In the genomic region with DNA sequence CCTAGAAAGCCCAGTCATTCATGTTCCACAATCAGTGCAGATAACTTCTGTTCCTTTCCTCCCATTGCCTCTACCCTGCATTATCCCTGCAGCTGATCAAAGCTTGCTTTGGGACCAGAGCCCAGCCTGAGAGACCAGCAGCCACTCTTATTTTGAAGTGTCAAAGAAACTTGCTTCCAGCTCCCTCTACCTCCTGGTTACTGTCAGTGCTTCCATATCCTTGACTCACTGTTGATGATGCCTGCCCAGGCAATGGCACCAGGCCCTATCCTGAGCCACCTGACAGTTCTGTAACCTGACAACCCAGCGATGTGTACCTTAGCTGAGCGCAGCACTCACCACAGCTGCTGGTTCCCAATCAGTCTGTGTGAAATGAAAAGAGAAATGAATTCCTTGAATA, we compare ENCODE assay signal across 11 mouse cellular contexts.
DNase-seq lines count a peak whose midpoint lies in the region; ATAC-seq and TF ChIP-seq lines count a peak whose summit lies in the region.
"Had no signal": no experiment of that assay in that cellular context is flagged by ENCODE, and none has a peak within 500 bp of the region (broad histone marks: within the 10 kb centered on the region; RNA-seq: fewer than 3 reads in every experiment).

No protein-coding gene starts in this region.

- H3K27ac ChIP-seq in heart, embryonic 12.5 days (ENCODE audit: poor library complexity, severe bottlenecking) = no peak overlapping the region
- H3K27ac ChIP-seq in cortical plate, adult 2 months (ENCODE audit: insufficient read depth, low read length) = no peak overlapping the region
- H3K27ac ChIP-seq: kidney, embryonic 15.5 days; macrophage had no signal

- TF ChIP-seq CTCF in cortical plate, adult 2 months (IDR thresholded peaks at IDR 0.05; ENCODE audit: extremely low read depth, insufficient read depth, low read length) = peak; percentile 24; the same call in 1 of the 2 replicates

- H3K9ac ChIP-seq in heart, embryonic 12.5 days = no peak overlapping the region
- H3K9ac ChIP-seq: kidney, embryonic 15.5 days had no signal

- no peaks in the 10 kb centered on the region for H3K27me3 ChIP-seq in heart, embryonic 12.5 days (replicated peaks)
- H3K27me3 ChIP-seq: kidney, embryonic 15.5 days had no signal

- WGBS in heart, embryonic 12.5 days = 54% methylated on average over 2 of the region's 2 CpGs

- H3K36me3 ChIP-seq in heart, embryonic 12.5 days = no peaks in the 10 kb centered on the region
- H3K36me3 ChIP-seq: G1E; kidney, embryonic 15.5 days had no signal

- H3K4me3 ChIP-seq in heart, embryonic 12.5 days = no peak overlapping the region
- H3K4me3 ChIP-seq in cortical plate, adult 2 months (ENCODE audit: insufficient read depth, low read length) = no peak overlapping the region
- H3K4me3 ChIP-seq: kidney, embryonic 15.5 days had no signal

- peaks cover 6% of the 10 kb centered on the region; the same call in 1 of the 2 replicates for H3K4me1 ChIP-seq in heart, embryonic 12.5 days (replicated peaks)
- no peaks in the 10 kb centered on the region for H3K4me1 ChIP-seq in cortical plate, adult 2 months (ENCODE audit: control insufficient read depth, insufficient read depth, low read length)
- H3K4me1 ChIP-seq: kidney, embryonic 15.5 days had no signal

- TF ChIP-seq POLR2A in cortical plate, adult 2 months (IDR thresholded peaks at IDR 0.05; ENCODE audit: extremely low read depth, insufficient read depth, low read length) = no peak

- intact Hi-C loops in left cerebral cortex, postnatal 14 days (cut with DNase I) = no loop called here

- H3K4me2 ChIP-seq in heart, embryonic 12.5 days = no peak overlapping the region
- H3K4me2 ChIP-seq: kidney, embryonic 15.5 days had no signal

- no peaks in the 10 kb centered on the region for H3K9me3 ChIP-seq in heart, embryonic 12.5 days (replicated peaks)
- H3K9me3 ChIP-seq: G1E; kidney, embryonic 15.5 days had no signal

- no peak for ATAC-seq in heart, embryonic 12.5 days (ENCODE audit: insufficient number of reproducible peaks, low FRiP score)
- ATAC-seq in megakaryocyte progenitor cell, adult 5-6 weeks (replicated peaks; ENCODE audit: poor library complexity) = no peak
- ATAC-seq in erythroid progenitor cell, adult 5-6 weeks (replicated peaks; ENCODE audit: low FRiP score, poor library complexity, severe bottlenecking) = no peak

- DNase-seq in heart, adult 18-20 months = peak; percentile 2 to 3
- DNase-seq in ES-CJ7 (ENCODE audit: low read depth, low spot score) = peak; percentile 44
- peak; percentile 31 to 54 for DNase-seq in left cerebral cortex, postnatal 14 days (ENCODE audit: low spot score in 2 of 2)
- DNase-seq in B cell, adult 2 months = no peak

Comparison
In these comparisons a context has a peak if more than half of its experiments do, and no peak if none do; other contexts are left out.
1. DNase-seq: peak in heart, adult 18-20 months (2 of 2), ES-CJ7 (single experiment) and left cerebral cortex, postnatal 14 days (2 of 2); none in B cell, adult 2 months (0 of 2).